Comparison of ENCODE assay signal across 21 mouse cellular contexts in genomic region chr6:127933841-127934240, GRCm38 (mm10). TPM values are rescaled to one million over a fixed set of nuclear protein-coding genes. Genes with fewer than 3 reads are reported as not detected.
DNase-seq lines count a peak whose midpoint lies in the region; ATAC-seq and TF ChIP-seq lines count a peak whose summit lies in the region.
"Had no signal": no experiment of that assay in that cellular context is flagged by ENCODE, and none has a peak within 500 bp of the region (broad histone marks: within the 10 kb centered on the region; RNA-seq: fewer than 3 reads in every experiment).

No protein-coding gene starts in this region.

- no peaks in the 10 kb centered on the region for H3K27me3 ChIP-seq in kidney, adult 2 months (replicated peaks; ENCODE audit: control insufficient read depth, insufficient read depth, low read length)
- no peaks in the 10 kb centered on the region for H3K27me3 ChIP-seq in lung, postnatal 0 days (replicated peaks; ENCODE audit: insufficient read depth, low read length)
- H3K27me3 ChIP-seq in midbrain, embryonic 14.5 days (ENCODE audit: control insufficient read depth, insufficient read depth, low read length): no peaks in the 10 kb centered on the region
- H3K27me3 ChIP-seq: embryonic facial prominence, embryonic 12.5 days; forebrain, embryonic 15.5 days; lung, embryonic 15.5 days; neural tube, embryonic 13.5 days had no signal

- TF ChIP-seq EP300 in lung, postnatal 0 days (IDR thresholded peaks at IDR 0.05): no peak

- ATAC-seq in lung, postnatal 0 days: no peak
- no peak for ATAC-seq in midbrain, embryonic 14.5 days (ENCODE audit: low FRiP score, low TSS enrichment)
- ATAC-seq: forebrain, embryonic 15.5 days; hindbrain, postnatal 0 days had no signal

- no peak overlapping the region for H3K27ac ChIP-seq in kidney, adult 2 months (ENCODE audit: insufficient read depth, low read depth, low read length)
- H3K27ac ChIP-seq in lung, postnatal 0 days (ENCODE audit: low read length): no peak overlapping the region
- H3K27ac ChIP-seq in midbrain, embryonic 14.5 days (replicated peaks; ENCODE audit: low read depth, low read length): no peak overlapping the region
- H3K27ac ChIP-seq: forebrain, embryonic 15.5 days; hindbrain, postnatal 0 days; kidney, postnatal 0 days; lung, embryonic 15.5 days; neural tube, embryonic 13.5 days; stomach, postnatal 0 days had no signal

- H3K4me3 ChIP-seq in kidney, adult 2 months (ENCODE audit: insufficient read depth, low read depth, low read length): no peak overlapping the region
- H3K4me3 ChIP-seq in lung, postnatal 0 days (ENCODE audit: low read depth, low read length): no peak overlapping the region
- no peak overlapping the region for H3K4me3 ChIP-seq in midbrain, embryonic 14.5 days (replicated peaks; ENCODE audit: low read depth, low read length)
- H3K4me3 ChIP-seq: embryonic facial prominence, embryonic 12.5 days; forebrain, embryonic 15.5 days; lung, embryonic 15.5 days; neural tube, embryonic 13.5 days had no signal

- no peak for TF ChIP-seq POLR2A in kidney, adult 2 months (IDR thresholded peaks at IDR 0.05; ENCODE audit: low read depth, low read length)

- 74% methylated on average over 5 of the region's 5 CpGs for WGBS in kidney, adult 2 months
- 82% methylated on average over 5 of the region's 5 CpGs for WGBS in lung, postnatal 0 days
- WGBS in midbrain, embryonic 14.5 days: 83% methylated on average over 5 of the region's 5 CpGs

- H3K4me1 ChIP-seq in kidney, adult 2 months (ENCODE audit: control insufficient read depth, insufficient read depth, low read length): no peaks in the 10 kb centered on the region
- H3K4me1 ChIP-seq in lung, postnatal 0 days (ENCODE audit: insufficient read depth, low read depth, low read length): no peaks in the 10 kb centered on the region
- H3K4me1 ChIP-seq in midbrain, embryonic 14.5 days (ENCODE audit: control insufficient read depth, insufficient read depth, low read length): no peaks in the 10 kb centered on the region
- H3K4me1 ChIP-seq: forebrain, embryonic 15.5 days had no signal

- H3K4me2 ChIP-seq in lung, postnatal 0 days (replicated peaks; ENCODE audit: low read depth, low read length): no peak overlapping the region
- H3K4me2 ChIP-seq in midbrain, embryonic 14.5 days (ENCODE audit: low read length): no peak overlapping the region
- H3K4me2 ChIP-seq: embryonic facial prominence, embryonic 12.5 days; forebrain, embryonic 15.5 days; liver, embryonic 11.5 days; lung, embryonic 15.5 days; neural tube, embryonic 13.5 days had no signal

- no peaks in the 10 kb centered on the region for H3K9me3 ChIP-seq in lung, postnatal 0 days (ENCODE audit: low read length)
- no peaks in the 10 kb centered on the region for H3K9me3 ChIP-seq in midbrain, embryonic 14.5 days (ENCODE audit: control insufficient read depth, low read length)
- H3K9me3 ChIP-seq: embryonic facial prominence, embryonic 12.5 days; forebrain, embryonic 15.5 days; lung, embryonic 15.5 days; neural tube, embryonic 13.5 days had no signal

- H3K36me3 ChIP-seq in kidney, adult 2 months (ENCODE audit: control insufficient read depth, insufficient read depth, low read length): no peaks in the 10 kb centered on the region
- no peaks in the 10 kb centered on the region for H3K36me3 ChIP-seq in lung, postnatal 0 days (ENCODE audit: insufficient read depth, low read length)
- no peaks in the 10 kb centered on the region for H3K36me3 ChIP-seq in midbrain, embryonic 14.5 days (ENCODE audit: control insufficient read depth, insufficient read depth, low read length)
- H3K36me3 ChIP-seq: forebrain, embryonic 15.5 days; lung, embryonic 15.5 days had no signal

- peak; percentile 60 for DNase-seq in kidney, adult 2 months
- DNase-seq in kidney, postnatal 10 days: no peak
- peak; percentile 55 to 66 for DNase-seq in gastrocnemius, adult 8-10 months (ENCODE audit: low spot score in 2 of 2)
- DNase-seq in heart, adult 9 months (ENCODE audit: low spot score in 2 of 2): peak; percentile 46
- DNase-seq in lung, postnatal 0 days (ENCODE audit: low spot score): peak; percentile 19
- DNase-seq in testis, postnatal 10 days (ENCODE audit: low spot score): no peak
- no peak for DNase-seq in midbrain, embryonic 14.5 days
- DNase-seq in adipocyte (ENCODE audit: low spot score): no peak
- DNase-seq: adrenal gland, postnatal 25 days; cerebellum, adult 2 months; right cerebral cortex, postnatal 14 days; thymus, postnatal 25 days had no signal

- no peak overlapping the region for H3K9ac ChIP-seq in lung, postnatal 0 days (replicated peaks; ENCODE audit: low read depth)
- no peak overlapping the region for H3K9ac ChIP-seq in midbrain, embryonic 14.5 days (replicated peaks; ENCODE audit: low read length)
- H3K9ac ChIP-seq: embryonic facial prominence, embryonic 12.5 days; forebrain, embryonic 15.5 days; lung, embryonic 15.5 days; neural tube, embryonic 13.5 days had no signal

- TF ChIP-seq CTCF in kidney, adult 2 months (conservative IDR thresholded peaks at IDR 0.05; ENCODE audit: insufficient read depth, insufficient read length, low read depth, low read length): no peak
- no peak for TF ChIP-seq CTCF in lung, postnatal 0 days (IDR thresholded peaks at IDR 0.05)

RNA-seq across cellular contexts. Expression of gene Tspan11, which starts 46.5 kb away (rescaled TPM):
- 0.78 and 1.2 TPM in 2 replicates for polyA plus RNA-seq in kidney, adult 2 months (2012; rRNA removed)
- total RNA-seq in gastrocnemius, adult 8-10 months (2022): 1 to 10 TPM in 2 of 4 experiments, under 1 TPM in 2; 0.24 to 1.5 (median 0.68) TPM
- polyA plus RNA-seq in lung, postnatal 0 days (2015; fragmentation: Nextera tagmentation; extraction: Ambion mirVana): 45.0 and 64.3 TPM in 2 replicates
- 5.0 and 8.4 TPM in 2 replicates for polyA plus RNA-seq in midbrain, embryonic 14.5 days (2014; fragmentation: Nextera tagmentation; extraction: Ambion mirVana)
- total RNA-seq: common myeloid progenitor, adult 5-6 weeks had no signal

Comparison
In these comparisons a context has a peak if more than half of its experiments do, and no peak if none do; other contexts are left out.
1. DNase-seq: peak in kidney, adult 2 months (single experiment), gastrocnemius, adult 8-10 months (2 of 2), heart, adult 9 months (2 of 2) and lung, postnatal 0 days (single experiment); none in kidney, postnatal 10 days (single experiment), testis, postnatal 10 days (single experiment), midbrain, embryonic 14.5 days (single experiment) and adipocyte (single experiment).